10 mouse cellular contexts compared by ENCODE assay signal in the genomic region with DNA sequence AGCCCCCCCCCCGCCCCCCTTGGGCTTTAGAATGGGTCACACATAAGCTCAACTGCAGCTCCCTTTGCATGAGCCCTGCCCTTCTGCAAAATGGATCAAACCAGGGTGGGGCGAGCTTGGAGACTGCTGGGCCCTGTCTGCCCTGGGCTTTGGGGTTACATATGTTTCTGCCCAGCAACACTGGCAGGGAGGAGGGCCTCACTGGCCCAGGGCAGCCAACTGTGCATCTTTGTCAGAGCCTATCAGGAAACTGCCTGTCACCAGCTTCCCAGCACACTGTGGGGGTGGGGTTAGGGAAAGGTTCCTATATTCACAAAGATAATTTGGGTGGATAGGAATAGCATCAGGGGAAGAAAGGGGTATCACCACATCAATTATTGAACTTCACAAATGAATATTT.
DNase-seq lines count a peak whose midpoint lies in the region; ATAC-seq and TF ChIP-seq lines count a peak whose summit lies in the region.
"Had no signal": no experiment of that assay in that cellular context is flagged by ENCODE, and none has a peak within 500 bp of the region (broad histone marks: within the 10 kb centered on the region; RNA-seq: fewer than 3 reads in every experiment).

No protein-coding gene starts in this region.

- 0 out of 2 replicates have a peak, but pooled peaks have one; percentile 14 for ATAC-seq in frontal cortex, adult (ENCODE audit: low TSS enrichment)
- peak; percentile 67; the same call in 1 of the 2 replicates for ATAC-seq in lung, embryonic 15.5 days (ENCODE audit: borderline replicate concordance, extremely low read depth, low FRiP score, low TSS enrichment)
- peak; percentile 66; the same call in 1 of the 2 replicates for ATAC-seq in midbrain, embryonic 16.5 days
- ATAC-seq: CD4-positive, CD25-positive, alpha-beta regulatory T cell, adult 4 months had no signal

- no peak overlapping the region for H3K4me2 ChIP-seq in lung, embryonic 15.5 days
- no peak overlapping the region for H3K4me2 ChIP-seq in midbrain, embryonic 16.5 days (ENCODE audit: low read length)

- no peaks in the 10 kb centered on the region for H3K27me3 ChIP-seq in lung, embryonic 15.5 days
- no peaks in the 10 kb centered on the region for H3K27me3 ChIP-seq in midbrain, embryonic 16.5 days (ENCODE audit: control insufficient read depth, insufficient read depth, low read depth, low read length)

- no peak for DNase-seq in frontal cortex, postnatal 25 days (ENCODE audit: low spot score in 2 of 2)
- DNase-seq in lung, adult 2 months = no peak
- DNase-seq in heart, postnatal 4 days = peak; percentile 28
- DNase-seq in ovary, adult 18-20 months (ENCODE audit: low spot score) = no peak
- DNase-seq in adrenal gland, postnatal 4 days (ENCODE audit: low spot score in 2 of 2) = no peak
- DNase-seq: adrenal gland, adult 8-10 months had no signal

- 13% methylated on average over 2 of the region's 2 CpGs for WGBS in lung, embryonic 15.5 days
- 48% methylated on average over 2 of the region's 2 CpGs for WGBS in lung, adult 2 months
- WGBS in midbrain, embryonic 16.5 days = 21% methylated on average over 2 of the region's 2 CpGs

- no peaks in the 10 kb centered on the region for H3K9me3 ChIP-seq in lung, embryonic 15.5 days
- H3K9me3 ChIP-seq in midbrain, embryonic 16.5 days (replicated peaks; ENCODE audit: control insufficient read depth, low read length, poor library complexity, severe bottlenecking) = no peaks in the 10 kb centered on the region

- H3K36me3 ChIP-seq in lung, embryonic 15.5 days = no peaks in the 10 kb centered on the region
- no peaks in the 10 kb centered on the region for H3K36me3 ChIP-seq in midbrain, embryonic 16.5 days (ENCODE audit: control insufficient read depth, insufficient read depth, low read length)

- TF ChIP-seq CTCF in lung, adult 2 months (IDR thresholded peaks at IDR 0.05; ENCODE audit: insufficient read depth, low read length) = no peak

- TF ChIP-seq POLR2A in lung, adult 2 months (IDR thresholded peaks at IDR 0.05; ENCODE audit: borderline replicate concordance, extremely low read depth, low read depth, low read length) = no peak

- no peak overlapping the region for H3K27ac ChIP-seq in lung, embryonic 15.5 days
- H3K27ac ChIP-seq in midbrain, embryonic 16.5 days (ENCODE audit: low read length) = no peak overlapping the region; the same call in 1 of the 2 replicates

- no peak overlapping the region for H3K9ac ChIP-seq in lung, embryonic 15.5 days
- H3K9ac ChIP-seq in midbrain, embryonic 16.5 days (ENCODE audit: low read depth, low read length) = no peak overlapping the region

- H3K4me1 ChIP-seq in lung, embryonic 15.5 days = peaks cover 26% of the 10 kb centered on the region
- H3K4me1 ChIP-seq in lung, adult 2 months (ENCODE audit: control insufficient read depth, insufficient read depth, low read length) = no peaks in the 10 kb centered on the region
- H3K4me1 ChIP-seq in midbrain, embryonic 16.5 days (ENCODE audit: control insufficient read depth, insufficient read depth, low read length) = peaks cover 9% of the 10 kb centered on the region

- H3K4me3 ChIP-seq in lung, embryonic 15.5 days = no peak overlapping the region
- no peak overlapping the region for H3K4me3 ChIP-seq in lung, adult 2 months (replicated peaks; ENCODE audit: extremely low read depth, low read depth, low read length)
- H3K4me3 ChIP-seq in midbrain, embryonic 16.5 days (ENCODE audit: low read depth, low read length) = no peak overlapping the region

Comparison
In these comparisons a context has a peak if more than half of its experiments do, and no peak if none do; other contexts are left out.
1. ATAC-seq: peak in every context shown above with its lines; median percentile 67 in lung, embryonic 15.5 days; 66 in midbrain, embryonic 16.5 days; 14 in frontal cortex, adult.